Mouse (Mus musculus): ENCODE results near the gene Tbata. TPM values are rescaled to one million over a fixed set of nuclear protein-coding genes. Genes with fewer than 3 reads are reported as not detected.
A peak's percentile ranks its signal among the peaks of the same experiment; 100 is the strongest.

The Tbata gene
- total RNA-seq, 2 experiments from 2014 or later = 0.54 to 0.56 TPM

- intact Hi-C loops (cut with DNase I) = loop anchor here (10.0 kb wide), 1 partner anchor 201 kb away; no protein-coding TSS in a partner anchor
- no peak for DNase-seq
Measured at GRCm38 (mm10) chr10:61203930-61204329, 32.2 kb downstream of the Tbata start.

GRCm38 (mm10) chr10:61208114-61208684, 36.4 kb downstream of the Tbata start:
- DNase-seq = no peak
- intact Hi-C loops (cut with DNase I) = loop anchor here (10.0 kb wide), 1 partner anchor 197 kb away; no protein-coding TSS in a partner anchor

GRCm38 (mm10) chr10:61211105-61211504, 39.4 kb downstream of the Tbata start:
- DNase-seq = no peak
- intact Hi-C loops (cut with DNase I) = no loop called here

- peak; percentile 78 for DNase-seq
- intact Hi-C loops (cut with DNase I) = no loop called here
Measured at GRCm38 (mm10) chr10:61211743-61212142, 40.0 kb downstream of the Tbata start.

- intact Hi-C loops (cut with DNase I) = no loop called here
Measured at GRCm38 (mm10) chr10:61212817-61213216, 41.1 kb downstream of the Tbata start.

GRCm38 (mm10) chr10:61215658-61216057, 43.9 kb downstream of the Tbata start:
- DNase-seq = no peak
- intact Hi-C loops (cut with DNase I) = no loop called here

More at GRCm38 (mm10) chr10:61212817-61213216, 41.1 kb downstream of the Tbata start:
- no peak for DNase-seq

- no peak for DNase-seq
- intact Hi-C loops (cut with DNase I) = no loop called here
Measured at GRCm38 (mm10) chr10:61216163-61216562, 44.4 kb downstream of the Tbata start.

- intact Hi-C loops (cut with DNase I) = no loop called here
- DNase-seq = no peak
Measured at GRCm38 (mm10) chr10:61219318-61219717, 47.6 kb downstream of the Tbata start.

- DNase-seq = peak; percentile 40
- intact Hi-C loops (cut with DNase I) = no loop called here
Measured at GRCm38 (mm10) chr10:61225694-61226093, 53.9 kb downstream of the Tbata start.

GRCm38 (mm10) chr10:61226784-61227396, 55.1 kb downstream of the Tbata start:
- DNase-seq = peak; percentile 84
- intact Hi-C loops (cut with DNase I) = no loop called here

GRCm38 (mm10) chr10:61231756-61232155, 60.0 kb downstream of the Tbata start:
- intact Hi-C loops (cut with DNase I) = no loop called here
- DNase-seq = no peak

- peak; percentile 75 for DNase-seq
- intact Hi-C loops (cut with DNase I) = no loop called here
Measured at GRCm38 (mm10) chr10:61232858-61233567, 61.3 kb downstream of the Tbata start.

GRCm38 (mm10) chr10:61234319-61234718, 62.6 kb downstream of the Tbata start:
- no peak for DNase-seq
- intact Hi-C loops (cut with DNase I) = no loop called here

- intact Hi-C loops (cut with DNase I) = no loop called here
- DNase-seq = no peak
Measured at GRCm38 (mm10) chr10:61235677-61236267, 64.0 kb downstream of the Tbata start.

- intact Hi-C loops (cut with DNase I) = no loop called here
- no peak for DNase-seq
Measured at GRCm38 (mm10) chr10:61236683-61237390, 65.1 kb downstream of the Tbata start.

GRCm38 (mm10) chr10:61237391-61237785, 65.6 kb downstream of the Tbata start:
- intact Hi-C loops (cut with DNase I) = no loop called here
- DNase-seq = no peak

Small RNA genes within 50 kb of the gene (microRNA-seq; reads per million reads assigned to microRNA genes)
- gene Gm44308 = not detected

Other genes with a start within 250 kb of the Tbata start
- gene Pcbd1, start 82.6 kb upstream of the Tbata start, total RNA-seq (2021) = 10 to 100 TPM; 12.1 to 16.6 TPM
- 10 to 100 TPM; 40.0 to 43.1 TPM for gene Sgpl1, start 24.3 kb upstream of the Tbata start, total RNA-seq (2021)
- 1 to 10 TPM; 1.0 to 1.5 TPM for gene Adamts14, start 101.5 kb downstream of the Tbata start, total RNA-seq (2021)
- gene Prf1, start 125.9 kb downstream of the Tbata start, total RNA-seq (2021) = not detected
- 10 to 100 TPM; 22.8 to 25.8 TPM for gene Pald1, start 211.6 kb downstream of the Tbata start, total RNA-seq (2021)
- gene Nodal, start 246.0 kb downstream of the Tbata start, total RNA-seq (2021) = under 1 TPM in 1 of 2 experiments, not detected in 1; 0.18 TPM